Mouse (Mus musculus) forebrain, postnatal 0 days (tissue): ENCODE results near the gene Grm4. TPM values are rescaled to one million over a fixed set of nuclear protein-coding genes. Genes with fewer than 3 reads are reported as not detected.

Experiments
- ATAC-seq: fragments of 200-750 bp; cut with Nextera tagmentation; 2 replicates; pipeline ENCODE4 v1.8.0; 2017; ENCODE audit warnings: mild to moderate bottlenecking, moderate library complexity
- DNase-seq: peaks from one replicate; pipeline ENCODE4 v3.0.0-alpha.2; 2015
- H3K27ac ChIP-seq: fragments of 300-500 bp; sonication (generic); 2 replicates; pipeline ENCODE4 v1.5.1; 2014; ENCODE audit warnings: low read depth, mild to moderate bottlenecking, antibody characterized with exemption, low read length, moderate library complexity, mixed read lengths
- H3K27me3 ChIP-seq: fragments of 300-500 bp; sonication (generic); 2 replicates; pipeline ENCODE4 v1.6.1; 2014; ENCODE audit warnings: mild to moderate bottlenecking, low read length, mixed read lengths; ENCODE audit not compliant: insufficient read depth
- H3K36me3 ChIP-seq: fragments of 300-500 bp; sonication (generic); 2 replicates; pipeline ENCODE4 v1.6.1; 2014; ENCODE audit warnings: mild to moderate bottlenecking, moderate library complexity; ENCODE audit not compliant: insufficient read depth
- H3K4me1 ChIP-seq: fragments of 300-500 bp; sonication (generic); 2 replicates; pipeline ENCODE4 v1.6.1; 2014; ENCODE audit warnings: antibody characterized with exemption; ENCODE audit not compliant: insufficient read depth
- H3K4me2 ChIP-seq: fragments of 300-500 bp; sonication (generic); 2 replicates; pipeline ENCODE4 v1.6.1; 2014; ENCODE audit warnings: low read depth, mild to moderate bottlenecking, moderate library complexity
- H3K4me3 ChIP-seq: fragments of 300-500 bp; sonication (generic); 2 replicates; pipeline ENCODE4 v1.5.1; 2014; ENCODE audit warnings: low read depth, low read length, mixed read lengths
- H3K9ac ChIP-seq: fragments of 300-500 bp; sonication (generic); 2 replicates; pipeline ENCODE4 v1.6.1; 2014; ENCODE audit warnings: mild to moderate bottlenecking
- H3K9me3 ChIP-seq: fragments of 300-500 bp; sonication (generic); 2 replicates; pipeline ENCODE4 v1.6.1; 2016; ENCODE audit warnings: low read length
- CTCF ChIP-seq: sonication (generic); IDR thresholded peaks from 2 replicates; pipeline ENCODE4 v1.5.1; 2016; ENCODE audit warnings: antibody characterized with exemption, control low read depth, low read depth
- WGBS: fragments of 180-500 bp; shearing (Covaris S2); extraction: QIAGEN DNeasy Blood & Tissue Kit; methylation state at CpG from one replicate; pipeline ENCODE4 v1.1.7; 2014; 5-methylcytosine and 5-hydroxymethylcytosine counted together
- polyA plus RNA-seq: library from polyadenylated mRNA; unstranded; fragments of >200 nt; fragmentation: Nextera tagmentation; extraction: Ambion mirVana; gene quantifications from 2 replicates; pipeline ENCODE4 v1.2.1, GENCODE M21; 2015
- total RNA-seq: library from RNA; depleted of rRNA; stranded (reverse); fragments of >200 nt; gene quantifications from 2 replicates; pipeline ENCODE4 v1.2.3, GENCODE M21; 2014

Gene Grm4
- total and polyA plus RNA-seq, 2 experiments from 2014 or later: 5.5 to 14.5 TPM

- H3K9ac ChIP-seq: no peak overlapping the region
- H3K4me2 ChIP-seq: no peak overlapping the region
- H3K4me1 ChIP-seq: 0 out of 2 replicates have a peak, but pooled peaks cover 6% of the 10 kb centered on the region
- DNase-seq (no peak), ATAC-seq (no peak)
- H3K4me3 ChIP-seq: no peak overlapping the region
- no peak for TF ChIP-seq CTCF
- WGBS: 70% methylated on average over 10 of the region's 10 CpGs
- no peaks in the 10 kb centered on the region for H3K36me3 ChIP-seq
- H3K27me3 ChIP-seq: no peaks in the 10 kb centered on the region
- no peaks in the 10 kb centered on the region for H3K9me3 ChIP-seq
- H3K27ac ChIP-seq: no peak overlapping the region
Observed at GRCm38 (mm10) chr17:27551393-27551940, 30.3 kb upstream of the Grm4 start.

DNA sequence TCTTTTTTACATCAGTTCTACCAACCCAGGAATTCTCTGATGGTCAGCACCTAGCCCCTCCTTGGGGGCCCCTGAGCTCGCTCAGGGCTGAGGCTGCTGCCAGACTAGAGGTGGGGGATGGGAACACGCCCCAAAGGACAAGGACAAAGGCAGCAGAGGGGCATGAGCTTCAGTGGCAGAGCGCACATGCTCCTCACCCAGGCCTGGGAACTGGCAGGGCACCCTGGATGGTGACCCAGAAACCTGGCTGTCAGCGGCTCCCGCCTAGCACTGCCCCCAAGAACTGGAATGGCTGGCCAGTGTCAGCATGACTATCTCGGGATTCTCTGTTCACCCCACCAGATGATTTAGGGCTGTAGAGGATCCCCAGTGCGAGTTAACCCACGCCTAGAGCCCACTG is 28.0 kb upstream of the Grm4 start:
- no peak for DNase-seq
- WGBS: 45% methylated on average over 8 of the region's 8 CpGs
- TF ChIP-seq CTCF: no peak
- Histone ChIP-seq H3K9ac (no peak overlapping the region), H3K4me1 (no peaks in the 10 kb centered on the region), H3K27ac (no peak overlapping the region), H3K4me2 (no peak overlapping the region), H3K9me3 (no peaks in the 10 kb centered on the region), H3K36me3 (no peaks in the 10 kb centered on the region), H3K27me3 (no peaks in the 10 kb centered on the region), H3K4me3 (no peak overlapping the region)
- peak; percentile 25; the same call in 1 of the 2 replicates for ATAC-seq

- no peak for TF ChIP-seq CTCF
- WGBS: 72% methylated on average over 9 of the region's 9 CpGs
- Histone ChIP-seq H3K4me1 (no peaks in the 10 kb centered on the region), H3K9me3 (no peaks in the 10 kb centered on the region), H3K4me3 (no peak overlapping the region), H3K27ac (no peak overlapping the region), H3K27me3 (no peaks in the 10 kb centered on the region), H3K36me3 (no peaks in the 10 kb centered on the region), H3K9ac (no peak overlapping the region), H3K4me2 (no peak overlapping the region)
- no peak for DNase-seq
- no peak for ATAC-seq
Observed at GRCm38 (mm10) chr17:27547253-27547868, 26.2 kb upstream of the Grm4 start.

- Histone ChIP-seq H3K9ac (no peak overlapping the region), H3K27ac (no peak overlapping the region), H3K36me3 (no peaks in the 10 kb centered on the region), H3K4me3 (no peak overlapping the region), H3K4me2 (no peak overlapping the region), H3K9me3 (no peaks in the 10 kb centered on the region), H3K27me3 (no peaks in the 10 kb centered on the region), H3K4me1 (no peaks in the 10 kb centered on the region)
- ATAC-seq (no peak), DNase-seq (no peak)
- TF ChIP-seq CTCF: no peak
- WGBS: 64% methylated on average over 7 of the region's 7 CpGs
Observed at GRCm38 (mm10) chr17:27546574-27547085, 25.4 kb upstream of the Grm4 start.

DNA sequence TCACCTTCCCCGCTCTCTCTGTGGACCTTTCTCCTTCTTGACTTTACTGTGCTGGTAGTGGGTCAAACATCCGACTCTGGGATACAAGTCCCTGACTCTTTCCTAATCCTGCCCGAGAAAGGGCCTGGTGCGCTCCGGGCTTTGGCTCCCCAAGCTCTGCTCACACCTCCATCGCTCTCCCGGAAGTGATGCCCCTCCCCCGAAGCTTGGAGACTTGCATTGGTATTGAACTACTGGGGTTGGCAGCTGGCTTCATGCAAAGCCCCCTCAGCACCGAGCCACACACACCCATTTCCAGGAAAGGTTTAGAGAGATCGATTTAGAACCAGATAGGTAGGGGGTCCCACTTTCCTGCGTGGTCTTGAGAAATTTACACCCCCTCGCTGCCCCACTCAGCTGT is 24.8 kb upstream of the Grm4 start:
- Histone ChIP-seq H3K36me3 (no peaks in the 10 kb centered on the region), H3K4me1 (no peaks in the 10 kb centered on the region), H3K27me3 (no peaks in the 10 kb centered on the region), H3K9me3 (no peaks in the 10 kb centered on the region), H3K4me2 (no peak overlapping the region), H3K9ac (no peak overlapping the region), H3K27ac (no peak overlapping the region), H3K4me3 (no peak overlapping the region)
- no peak for TF ChIP-seq CTCF
- 52% methylated on average over 12 of the region's 12 CpGs for WGBS
- no peak for DNase-seq
- ATAC-seq: no peak

- Histone ChIP-seq H3K36me3 (no peaks in the 10 kb centered on the region), H3K27me3 (no peaks in the 10 kb centered on the region), H3K4me2 (no peak overlapping the region), H3K4me3 (no peak overlapping the region), H3K4me1 (no peaks in the 10 kb centered on the region), H3K9ac (no peak overlapping the region), H3K27ac (no peak overlapping the region), H3K9me3 (no peaks in the 10 kb centered on the region)
- no peak for ATAC-seq
- WGBS: 76% methylated on average over 11 of the region's 11 CpGs
- DNase-seq: no peak
- TF ChIP-seq CTCF: no peak
Observed at GRCm38 (mm10) chr17:27544551-27544950, 23.3 kb upstream of the Grm4 start.

DNA sequence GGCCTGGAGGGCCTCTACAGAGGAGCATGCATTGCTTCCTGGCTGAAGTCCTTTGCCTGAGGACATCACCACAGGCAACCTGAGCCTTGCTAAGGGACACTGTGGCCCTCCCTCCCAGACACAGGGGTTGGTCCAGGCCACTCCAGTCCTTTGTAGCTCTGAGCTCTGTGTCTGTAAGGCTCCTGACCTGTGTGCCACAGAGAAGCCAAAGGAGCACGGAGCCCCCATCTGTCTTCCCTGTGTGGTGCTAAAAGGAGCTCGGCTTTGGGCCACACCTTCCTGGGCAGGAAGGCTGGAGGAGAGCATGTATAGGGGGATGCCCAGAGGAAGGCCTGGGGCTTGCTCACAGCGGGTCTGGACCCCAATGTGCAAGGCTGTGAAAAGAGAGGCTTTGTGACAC is 20.8 kb upstream of the Grm4 start:
- Histone ChIP-seq H3K27ac (no peak overlapping the region), H3K4me1 (no peaks in the 10 kb centered on the region), H3K9me3 (no peaks in the 10 kb centered on the region), H3K4me2 (no peak overlapping the region), H3K27me3 (no peaks in the 10 kb centered on the region), H3K36me3 (no peaks in the 10 kb centered on the region), H3K9ac (no peak overlapping the region), H3K4me3 (no peak overlapping the region)
- ATAC-seq (no peak), DNase-seq (no peak)
- no peak for TF ChIP-seq CTCF
- 89% methylated on average over 3 of the region's 3 CpGs for WGBS
